Mouse (Mus musculus): ENCODE results near the gene Itsn1. TPM values are rescaled to one million over a fixed set of nuclear protein-coding genes. Genes with fewer than 3 reads are reported as not detected.
A peak's percentile ranks its signal among the peaks of the same experiment; 100 is the strongest.

Itsn1 gene
- polyA plus RNA-seq, 1 experiment from 2014 or later = 7.8 TPM

DNA sequence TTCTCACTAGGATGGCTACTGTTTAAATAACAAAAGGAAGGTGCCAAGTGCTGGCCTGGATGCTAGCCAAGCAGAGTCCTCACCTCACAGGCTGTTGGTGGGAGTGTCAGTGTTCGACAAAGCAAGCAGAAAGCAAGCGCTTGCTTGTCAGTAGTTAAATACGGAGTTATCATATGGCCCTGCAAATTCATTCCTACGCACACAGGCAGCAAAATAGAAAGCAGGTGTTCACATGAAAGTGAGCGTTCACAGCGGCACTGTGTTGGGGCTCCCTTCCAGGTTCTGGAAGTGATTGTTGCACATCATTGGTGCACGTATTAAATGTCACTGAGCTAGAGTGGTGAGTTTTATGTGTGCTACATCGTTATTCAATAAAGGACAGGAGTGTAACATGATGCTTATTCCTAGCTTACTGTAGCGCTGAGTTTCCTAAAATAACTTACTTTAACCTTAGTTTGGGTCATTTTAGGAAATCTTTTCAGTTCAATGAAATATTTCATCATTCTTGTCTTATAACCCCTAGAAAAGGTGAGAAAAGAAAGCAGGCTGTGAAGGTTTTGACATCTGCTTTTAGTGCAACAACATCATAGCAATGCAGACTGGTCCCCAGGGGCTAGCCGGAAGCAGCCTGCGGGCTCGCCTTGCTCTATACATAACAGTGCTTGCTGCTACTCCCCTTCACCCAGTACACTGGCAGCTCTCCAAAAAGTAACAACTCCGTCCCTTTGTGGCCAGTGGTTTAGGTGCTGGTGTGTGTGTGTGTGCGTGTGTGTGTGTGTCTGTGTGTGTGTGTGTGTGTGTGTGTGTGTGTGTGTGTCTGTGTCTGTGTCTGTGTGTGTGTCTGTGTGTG lies 17.2 kb downstream of the Itsn1 start:
- ATAC-seq (ENCODE audit: low FRiP score, low TSS enrichment) = peak; percentile 78
- TF ChIP-seq CTCF (IDR thresholded peaks at IDR 0.05; ENCODE audit: low read depth) = no peak
- TF ChIP-seq EP300 (optimal IDR thresholded peaks at IDR 0.05) = no peak
- 0 out of 2 replicates have a peak overlapping the region, but pooled peaks have one; percentile 19 for H3K27ac ChIP-seq (replicated peaks)

GRCm38 (mm10) chr16:91747567-91747966 lies 18.5 kb downstream of the Itsn1 start:
- H3K4me1 ChIP-seq (replicated peaks; ENCODE audit: control insufficient read depth, insufficient read depth) = no peaks in the 10 kb centered on the region
- no peaks in the 10 kb centered on the region for H3K36me3 ChIP-seq (ENCODE audit: control insufficient read depth, insufficient read depth, low read length)
- no peaks in the 10 kb centered on the region for H3K9me3 ChIP-seq (ENCODE audit: control insufficient read depth, low read length)
- TF ChIP-seq EP300 (optimal IDR thresholded peaks at IDR 0.05) (no peak), CTCF (IDR thresholded peaks at IDR 0.05; ENCODE audit: low read depth) (no peak)
- WGBS = 51% methylated on average over 6 of the region's 6 CpGs
- ATAC-seq (ENCODE audit: low FRiP score, low TSS enrichment) = peak; percentile 91
- peak; percentile 71 for DNase-seq (ENCODE audit: low spot score)
- H3K4me2 ChIP-seq (replicated peaks; ENCODE audit: low read depth) = no peak overlapping the region
- H3K9ac ChIP-seq (ENCODE audit: low read length) = no peak overlapping the region
- peak overlapping the region; percentile 75 for H3K27ac ChIP-seq (replicated peaks)
- no peaks in the 10 kb centered on the region for H3K27me3 ChIP-seq (ENCODE audit: control insufficient read depth, insufficient read depth, low read length)
- no peak overlapping the region for H3K4me3 ChIP-seq (ENCODE audit: low read depth, low read length)

More for the DNA sequence above, 17.2 kb downstream of the Itsn1 start:
- H3K4me3 ChIP-seq (ENCODE audit: low read depth, low read length) = no peak overlapping the region
- H3K36me3 ChIP-seq (ENCODE audit: control insufficient read depth, insufficient read depth, low read length) = no peaks in the 10 kb centered on the region
- H3K9ac ChIP-seq (ENCODE audit: low read length) = no peak overlapping the region
- WGBS = 24% methylated on average over 14 of the region's 14 CpGs
- H3K27me3 ChIP-seq (ENCODE audit: control insufficient read depth, insufficient read depth, low read length) = no peaks in the 10 kb centered on the region
- no peaks in the 10 kb centered on the region for H3K4me1 ChIP-seq (replicated peaks; ENCODE audit: control insufficient read depth, insufficient read depth)
- no peaks in the 10 kb centered on the region for H3K9me3 ChIP-seq (ENCODE audit: control insufficient read depth, low read length)
- H3K4me2 ChIP-seq (replicated peaks; ENCODE audit: low read depth) = 0 out of 2 replicates have a peak overlapping the region, but pooled peaks have one; percentile 9
- peak; percentile 70 for DNase-seq (ENCODE audit: low spot score)

- no peak for DNase-seq (ENCODE audit: low spot score)
- no peaks in the 10 kb centered on the region for H3K27me3 ChIP-seq (ENCODE audit: control insufficient read depth, insufficient read depth, low read length)
- 78% methylated on average over 13 of the region's 13 CpGs for WGBS
- no peak overlapping the region for H3K4me3 ChIP-seq (ENCODE audit: low read depth, low read length)
- no peak for ATAC-seq (ENCODE audit: low FRiP score, low TSS enrichment)
- H3K9ac ChIP-seq (ENCODE audit: low read length) = no peak overlapping the region
- no peaks in the 10 kb centered on the region for H3K4me1 ChIP-seq (replicated peaks; ENCODE audit: control insufficient read depth, insufficient read depth)
- no peaks in the 10 kb centered on the region; the same call in 1 of the 2 replicates for H3K36me3 ChIP-seq (ENCODE audit: control insufficient read depth, insufficient read depth, low read length)
- no peak overlapping the region for H3K27ac ChIP-seq (replicated peaks)
- TF ChIP-seq CTCF (IDR thresholded peaks at IDR 0.05; ENCODE audit: low read depth) = no peak
- no peak for TF ChIP-seq EP300 (optimal IDR thresholded peaks at IDR 0.05)
- H3K4me2 ChIP-seq (replicated peaks; ENCODE audit: low read depth) = no peak overlapping the region
- H3K9me3 ChIP-seq (ENCODE audit: control insufficient read depth, low read length) = no peaks in the 10 kb centered on the region
Measured at GRCm38 (mm10) chr16:91751644-91752385, 22.7 kb downstream of the Itsn1 start.

GRCm38 (mm10) chr16:91753611-91754010 lies 24.5 kb downstream of the Itsn1 start:
- Histone ChIP-seq H3K27ac (replicated peaks) (no peak overlapping the region), H3K4me1 (replicated peaks; ENCODE audit: control insufficient read depth, insufficient read depth) (no peaks in the 10 kb centered on the region), H3K4me2 (replicated peaks; ENCODE audit: low read depth) (no peak overlapping the region), H3K9ac (ENCODE audit: low read length) (no peak overlapping the region), H3K4me3 (ENCODE audit: low read depth, low read length) (no peak overlapping the region), H3K27me3 (ENCODE audit: control insufficient read depth, insufficient read depth, low read length) (no peaks in the 10 kb centered on the region), H3K9me3 (ENCODE audit: control insufficient read depth, low read length) (no peaks in the 10 kb centered on the region), H3K36me3 (ENCODE audit: control insufficient read depth, insufficient read depth, low read length) (no peaks in the 10 kb centered on the region; the same call in 1 of the 2 replicates)
- WGBS = 60% methylated on average over 4 of the region's 4 CpGs
- TF ChIP-seq CTCF (IDR thresholded peaks at IDR 0.05; ENCODE audit: low read depth) (no peak), EP300 (optimal IDR thresholded peaks at IDR 0.05) (no peak)
- no peak for ATAC-seq (ENCODE audit: low FRiP score, low TSS enrichment)
- DNase-seq (ENCODE audit: low spot score) = no peak

DNA sequence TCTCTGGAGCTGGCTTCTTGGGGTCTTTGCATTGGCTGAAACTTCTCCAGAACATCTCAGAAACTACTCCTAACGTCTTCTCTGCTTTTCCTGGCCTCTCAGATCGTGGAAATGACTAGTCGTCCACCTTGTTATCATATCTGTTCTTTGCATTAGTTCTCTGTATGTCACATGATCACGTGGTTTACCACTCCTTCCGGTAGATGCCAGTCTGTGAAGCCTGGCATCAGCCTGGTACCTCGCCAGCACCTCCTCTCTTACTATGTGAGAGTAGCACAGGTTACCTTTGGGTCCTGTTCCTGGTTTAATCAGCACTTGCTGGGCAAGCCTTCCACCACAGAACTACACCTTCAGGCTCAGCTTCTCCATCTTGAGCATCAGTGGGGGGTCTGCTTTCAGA lies 25.9 kb downstream of the Itsn1 start:
- no peak for DNase-seq (ENCODE audit: low spot score)
- Histone ChIP-seq H3K27ac (replicated peaks) (no peak overlapping the region), H3K9ac (ENCODE audit: low read length) (no peak overlapping the region), H3K36me3 (ENCODE audit: control insufficient read depth, insufficient read depth, low read length) (no peaks in the 10 kb centered on the region; the same call in 1 of the 2 replicates), H3K9me3 (ENCODE audit: control insufficient read depth, low read length) (no peaks in the 10 kb centered on the region), H3K4me2 (replicated peaks; ENCODE audit: low read depth) (no peak overlapping the region), H3K27me3 (ENCODE audit: control insufficient read depth, insufficient read depth, low read length) (no peaks in the 10 kb centered on the region), H3K4me1 (replicated peaks; ENCODE audit: control insufficient read depth, insufficient read depth) (no peaks in the 10 kb centered on the region), H3K4me3 (ENCODE audit: low read depth, low read length) (no peak overlapping the region)
- TF ChIP-seq EP300 (optimal IDR thresholded peaks at IDR 0.05) (no peak), CTCF (IDR thresholded peaks at IDR 0.05; ENCODE audit: low read depth) (no peak)
- no peak for ATAC-seq (ENCODE audit: low FRiP score, low TSS enrichment)
- 78% methylated on average over 6 of the region's 6 CpGs for WGBS
